Mouse (Mus musculus) retina, postnatal 1 day (tissue): ENCODE data around the gene St3gal4.

Experiments
- DNase-seq: peaks from one replicate; pipeline ENCODE4 v3.0.0-alpha.2; 2012

Gene St3gal4

GRCm38 (mm10) chr9:35045756-35046155 is 73.3 kb downstream of the St3gal4 start:
- DNase-seq = no peak

GRCm38 (mm10) chr9:35045031-35045531 is 74.0 kb downstream of the St3gal4 start:
- DNase-seq = no peak

DNA sequence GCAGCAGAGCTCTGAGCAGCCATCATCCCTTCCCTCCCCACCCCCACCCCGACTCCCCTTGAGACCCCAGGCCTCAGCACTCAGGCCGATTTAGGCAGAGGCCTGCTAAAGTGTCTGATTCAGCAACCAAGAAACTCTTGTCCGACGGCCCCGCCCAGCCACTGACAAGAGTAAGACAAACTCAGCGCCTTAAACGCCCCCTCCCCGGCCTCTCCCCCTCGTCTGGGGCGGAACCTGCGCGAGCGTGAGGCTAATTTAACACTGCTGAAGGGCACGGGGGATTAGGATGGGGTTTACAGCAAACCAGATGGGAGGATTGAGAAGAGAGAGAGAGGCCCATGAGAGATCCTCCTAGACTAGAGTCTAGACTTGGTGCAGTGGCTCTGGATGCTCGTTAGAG is 74.6 kb downstream of the St3gal4 start:
- DNase-seq = peak; percentile 66

GRCm38 (mm10) chr9:35043619-35044018 is 75.4 kb downstream of the St3gal4 start:
- no peak for DNase-seq

DNA sequence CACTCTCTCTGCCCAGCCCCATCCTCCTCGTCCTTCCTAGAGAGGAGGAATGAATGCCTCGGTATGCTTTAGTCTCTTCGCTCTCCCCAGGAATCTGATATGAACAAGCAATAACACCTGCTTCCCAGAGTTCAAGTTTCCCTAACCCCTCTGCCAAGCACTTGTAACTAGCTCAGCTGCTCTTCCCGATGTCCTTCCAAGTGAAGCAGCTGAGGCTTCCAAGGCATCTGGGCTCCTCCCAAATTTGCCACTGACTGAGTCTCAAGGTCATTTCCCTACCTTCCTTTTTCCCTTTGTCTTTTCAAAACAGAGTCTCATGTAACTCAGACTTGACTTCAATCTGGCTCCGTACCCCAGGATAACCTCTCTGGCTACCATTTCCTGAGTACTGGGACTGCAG is 77.6 kb downstream of the St3gal4 start:
- no peak for DNase-seq

DNA sequence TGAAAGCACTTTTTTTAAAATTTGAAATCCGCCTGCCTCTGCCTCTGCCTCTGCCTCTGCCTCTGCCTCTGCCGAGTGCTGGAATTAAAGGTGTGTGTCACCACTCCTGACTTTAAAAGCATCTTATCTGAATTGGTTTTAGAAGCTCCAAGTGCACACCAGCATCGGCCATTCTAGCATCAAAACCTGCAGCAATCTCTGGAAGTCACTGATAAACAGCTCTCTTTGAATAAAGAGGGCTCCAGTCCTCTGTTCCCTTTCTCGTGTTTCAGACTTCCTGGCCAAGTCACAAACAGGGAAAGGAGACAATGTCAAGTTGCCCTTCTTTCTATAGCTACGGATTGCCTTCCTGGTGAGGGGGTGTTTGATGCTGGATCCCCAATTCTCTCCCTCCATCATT is 79.2 kb downstream of the St3gal4 start:
- no peak for DNase-seq

GRCm38 (mm10) chr9:35038922-35039586 is 80.0 kb downstream of the St3gal4 start:
- DNase-seq = no peak

DNA sequence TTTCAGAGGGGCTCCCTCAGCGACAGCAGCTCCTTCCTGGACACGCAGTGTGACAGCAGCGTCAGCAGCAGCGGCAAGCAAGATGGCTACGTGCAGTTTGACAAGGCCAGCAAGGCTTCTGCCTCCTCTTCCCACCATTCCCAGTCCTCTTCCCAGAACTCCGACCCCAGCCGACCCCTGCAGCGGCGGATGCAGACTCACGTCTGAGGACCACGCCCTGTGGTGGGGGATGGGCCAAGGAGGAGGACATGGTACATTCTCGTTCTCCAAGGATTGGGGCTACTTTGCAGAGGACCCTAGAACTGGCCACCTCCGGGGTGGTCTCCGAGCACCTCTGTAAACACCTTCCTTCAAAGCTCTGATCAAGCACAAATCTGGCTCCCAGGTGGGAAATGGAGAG is 84.0 kb downstream of the St3gal4 start:
- DNase-seq = no peak

GRCm38 (mm10) chr9:35032457-35032856 is 86.6 kb downstream of the St3gal4 start:
- DNase-seq = peak; percentile 71

- peak; percentile 37 for DNase-seq
Observed at GRCm38 (mm10) chr9:35030823-35031222, 88.2 kb downstream of the St3gal4 start.

GRCm38 (mm10) chr9:35027382-35027997 is 91.6 kb downstream of the St3gal4 start:
- no peak for DNase-seq

DNA sequence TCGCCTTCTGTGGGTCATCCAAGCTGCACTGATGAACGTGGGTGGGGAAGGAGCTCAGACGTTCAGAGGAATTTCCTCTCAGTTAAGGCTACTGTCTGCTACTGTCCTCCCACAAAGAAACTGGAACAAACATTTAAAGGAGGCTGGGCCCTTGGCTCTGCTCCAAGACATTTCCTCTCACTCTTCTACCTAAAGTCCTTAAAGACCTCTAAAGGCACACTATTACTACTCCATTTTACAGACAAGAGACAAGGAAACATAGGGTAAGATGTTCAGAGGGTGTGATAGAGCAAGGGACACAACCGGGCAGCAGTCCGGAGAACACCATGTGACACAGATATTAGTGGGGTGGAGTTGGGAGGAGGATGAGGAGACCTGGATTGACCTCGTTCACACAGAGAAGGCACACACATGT is 92.2 kb downstream of the St3gal4 start:
- DNase-seq = no peak

- no peak for DNase-seq
Observed at GRCm38 (mm10) chr9:35026311-35026710, 92.8 kb downstream of the St3gal4 start.

GRCm38 (mm10) chr9:35024591-35025496 is 94.2 kb downstream of the St3gal4 start:
- peak; percentile 31 for DNase-seq

DNA sequence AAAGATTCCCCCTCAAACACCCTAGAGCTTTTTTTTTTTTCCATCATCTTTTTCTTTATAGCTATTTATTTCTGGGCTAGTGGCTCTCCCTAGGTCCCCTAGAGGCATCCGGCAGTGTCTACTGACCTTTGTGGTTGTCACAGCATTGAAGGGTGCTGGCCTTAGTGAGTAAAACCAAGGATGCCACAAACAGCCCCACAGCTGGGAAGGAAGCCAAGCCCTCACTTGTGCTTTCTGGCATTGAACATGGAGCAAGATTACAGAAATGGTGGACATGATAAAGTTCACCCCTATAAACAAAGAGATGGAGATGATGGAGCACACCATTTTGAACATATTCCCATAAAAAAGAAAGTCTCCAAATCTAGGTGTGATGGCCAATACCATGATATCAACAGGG is 97.3 kb downstream of the St3gal4 start:
- no peak for DNase-seq

DNA sequence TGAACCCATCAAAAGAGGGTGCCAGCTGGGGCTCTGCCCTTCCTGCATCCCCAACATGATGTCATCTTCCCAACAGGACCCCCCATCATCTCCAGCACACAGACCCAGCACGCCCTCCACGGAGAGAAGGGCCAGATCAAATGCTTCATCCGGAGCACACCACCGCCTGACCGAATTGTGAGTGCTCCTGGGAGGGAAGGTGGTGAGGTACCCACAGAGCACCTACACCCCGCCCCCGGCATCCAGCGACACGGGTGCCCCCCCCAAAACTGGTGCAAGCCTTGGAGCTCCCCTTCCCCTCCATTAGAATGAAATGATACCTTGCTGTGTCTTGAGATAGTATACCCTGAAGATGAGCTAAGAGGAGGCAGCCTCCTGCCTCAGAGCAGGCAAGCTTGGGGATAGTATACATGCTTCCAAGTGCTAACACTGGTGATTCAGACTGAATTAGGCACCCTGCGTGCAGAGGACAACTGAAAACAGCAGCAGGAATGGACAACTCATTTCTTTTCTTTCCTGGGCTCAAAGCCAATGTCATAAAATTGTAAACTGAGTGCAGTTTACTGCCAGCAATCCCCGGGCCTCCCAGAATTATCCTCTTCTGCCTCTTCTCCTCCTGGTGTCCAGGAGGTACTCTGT is 98.9 kb downstream of the St3gal4 start:
- DNase-seq = no peak

- DNase-seq = peak; percentile 86
Observed at GRCm38 (mm10) chr9:35019372-35019771, 99.7 kb downstream of the St3gal4 start.

DNA sequence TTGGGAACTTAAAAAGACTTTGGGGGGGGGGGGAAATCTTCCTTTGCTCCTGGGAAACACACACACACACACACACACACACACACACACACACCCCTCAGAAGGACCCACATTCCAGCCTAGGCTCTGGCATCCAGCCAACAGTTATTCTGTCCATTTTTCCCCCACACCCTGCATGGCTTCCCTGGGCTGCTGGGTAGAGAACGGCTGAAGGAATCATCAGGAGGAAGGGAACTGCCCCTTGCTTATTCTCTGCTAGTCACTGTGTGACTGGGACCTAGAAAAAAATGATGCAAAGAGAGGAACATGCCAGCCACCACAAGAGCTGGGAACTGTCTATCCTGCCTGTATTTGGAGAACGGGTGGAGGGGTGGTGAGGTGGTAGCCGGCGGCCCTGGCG is 101.0 kb downstream of the St3gal4 start:
- DNase-seq = peak; percentile 58

DNA sequence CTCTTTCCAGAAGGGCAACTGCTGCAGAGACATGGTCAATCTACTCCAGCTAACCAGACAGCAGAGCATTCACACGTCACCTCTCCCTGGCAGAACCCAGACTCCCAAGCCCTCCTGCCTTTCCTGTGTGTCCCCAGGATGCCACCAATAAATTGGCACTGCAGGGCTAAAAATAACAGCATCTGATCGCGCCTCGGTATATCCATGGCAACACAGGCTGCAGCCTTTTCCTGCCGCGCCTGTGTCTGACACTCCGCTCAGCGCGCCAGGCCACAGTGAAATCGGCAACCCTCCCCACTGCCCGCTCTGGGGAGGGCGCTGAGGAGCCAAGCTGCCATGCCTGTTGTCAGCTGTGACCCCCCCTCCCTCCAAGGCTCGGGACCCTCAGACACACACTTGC is 101.5 kb downstream of the St3gal4 start:
- peak; percentile 65 for DNase-seq

DNA sequence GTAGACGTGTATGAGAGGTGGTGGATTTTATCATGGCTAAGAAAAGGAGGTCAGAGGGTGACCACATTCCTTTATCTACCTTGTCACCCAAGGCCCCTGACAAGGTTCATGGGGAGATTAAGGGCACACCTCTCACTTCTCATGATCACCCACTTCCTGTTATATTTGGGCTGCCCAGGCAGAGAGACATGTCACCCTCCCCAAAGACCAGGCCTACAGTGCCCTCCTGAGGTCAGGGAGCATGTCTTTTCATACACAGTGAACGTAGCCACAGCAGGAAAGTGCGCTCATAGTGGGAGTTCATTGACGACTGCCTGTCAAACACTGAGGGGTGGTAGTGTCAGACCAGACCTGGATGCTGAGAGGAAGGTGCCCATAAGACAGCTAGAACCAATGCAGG is 102.3 kb downstream of the St3gal4 start:
- peak; percentile 43 for DNase-seq

DNA sequence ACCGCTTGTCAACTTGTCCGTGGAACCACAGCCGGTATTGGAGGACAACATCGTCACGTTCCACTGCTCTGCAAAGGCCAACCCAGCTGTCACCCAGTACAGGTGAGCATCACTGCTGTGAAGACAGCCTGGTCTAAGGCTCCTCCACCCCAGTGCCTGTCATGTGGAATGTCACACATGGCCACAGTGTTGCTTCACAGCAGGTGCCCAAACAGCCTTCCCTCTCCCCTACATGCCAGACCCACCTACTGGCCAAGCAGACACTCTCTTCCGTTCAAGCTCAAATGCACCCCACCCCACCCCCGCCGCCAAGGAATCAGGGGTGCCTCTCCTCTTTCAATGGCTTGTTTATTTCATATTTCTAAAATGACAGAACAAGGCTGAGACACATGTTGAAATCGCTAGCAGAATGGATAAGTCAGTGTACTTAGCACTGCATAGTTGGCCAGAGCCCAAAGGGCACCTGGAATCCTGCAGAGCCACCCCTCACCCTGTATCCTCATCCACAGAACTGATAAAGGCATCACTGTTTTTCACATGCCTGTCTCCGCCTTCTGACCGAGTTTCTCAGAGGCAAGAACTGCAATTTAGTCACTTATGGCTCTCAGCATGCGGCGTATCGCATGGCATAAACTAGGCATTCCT is 111.2 kb downstream of the St3gal4 start:
- no peak for DNase-seq

DNA sequence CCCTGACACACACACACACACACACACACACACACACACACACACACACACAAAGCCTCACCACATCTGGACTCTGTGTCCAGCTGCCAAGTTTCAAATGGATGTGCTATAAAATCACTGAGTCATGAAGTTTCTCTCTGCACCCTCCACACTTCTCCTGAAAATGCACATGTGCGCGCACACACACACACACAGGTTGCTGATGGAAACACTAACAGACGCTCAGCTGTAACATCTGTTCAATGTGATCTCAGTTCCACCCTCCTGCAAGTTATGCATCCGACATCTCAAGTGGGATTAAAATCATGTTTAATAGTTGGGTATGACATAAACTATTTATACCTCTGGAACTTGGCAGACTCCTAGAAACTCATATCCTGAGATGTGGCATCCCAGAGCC is 115.0 kb downstream of the St3gal4 start:
- DNase-seq = no peak
